Mouse (Mus musculus) G1E (cell line): Measurements from ENCODE around the gene Cpd. TPM values are rescaled to one million over a fixed set of nuclear protein-coding genes. Genes with fewer than 3 reads are reported as not detected.

Source experiments
- ATAC-seq: 2 replicates; pipeline ENCODE4 v1.8.0; 2016; ENCODE audit warnings: mild to moderate bottlenecking; ENCODE audit not compliant: insufficient number of reproducible peaks, poor library complexity, low FRiP score, severe bottlenecking; ENCODE audit errors: extremely low read depth
- DNase-seq: peaks from one replicate; pipeline ENCODE4 v3.0.0; 2012; ENCODE audit warnings: low spot score
- H3K27me3 ChIP-seq: 2 replicates; pipeline ENCODE4 v1.6.1; 2012; ENCODE audit warnings: mild to moderate bottlenecking, low read length, inconsistent platforms; ENCODE audit not compliant: insufficient read depth
- H3K36me3 ChIP-seq: replicated peaks from 2 replicates; pipeline ENCODE3; 2012; ENCODE audit warnings: mild to moderate bottlenecking, inconsistent platforms
- H3K4me1 ChIP-seq: 2 replicates; pipeline ENCODE4 v1.6.1; 2012; ENCODE audit warnings: low read depth, low read length, inconsistent platforms, mixed read lengths; ENCODE audit not compliant: insufficient read depth
- H3K4me3 ChIP-seq: 2 replicates; pipeline ENCODE4 v1.5.1; 2012; ENCODE audit warnings: low read depth, mild to moderate bottlenecking, inconsistent platforms, low read length, moderate library complexity, mixed read lengths
- H3K9me3 ChIP-seq: replicated peaks from 2 replicates; pipeline ENCODE4 v1.6.1; 2012; ENCODE audit warnings: inconsistent platforms
- CTCF ChIP-seq: IDR thresholded peaks from 2 replicates; pipeline ENCODE4 v1.5.1; 2012; ENCODE audit warnings: low read depth, low read length, inconsistent platforms, mixed read lengths
- GATA1 ChIP-seq: IDR thresholded peaks from 2 replicates; pipeline ENCODE4 v1.6.1; 2012; ENCODE audit warnings: borderline replicate concordance, low read length, inconsistent platforms, mixed read lengths
- GATA2 ChIP-seq: IDR thresholded peaks from 2 replicates; pipeline ENCODE4 v1.6.1; 2012; ENCODE audit warnings: low read depth, low read length, inconsistent platforms, borderline replicate concordance
- POLR2AphosphoS5 ChIP-seq: IDR thresholded peaks from 2 replicates; pipeline ENCODE4 v1.6.1; 2012; ENCODE audit warnings: low read depth, low read length, inconsistent platforms; ENCODE audit not compliant: insufficient replicate concordance
- TAL1 ChIP-seq: conservative IDR thresholded peaks from 2 replicates; pipeline ENCODE4 v1.6.1; 2012; ENCODE audit warnings: low read depth, low read length, inconsistent platforms, mixed read lengths
- polyA plus RNA-seq: library from polyadenylated mRNA; stranded (reverse); fragments of >175 nt; gene quantifications from 2 replicates; pipeline ENCODE4 v1.2.3, GENCODE M21; 2012
- total RNA-seq, 2 experiments: library from RNA; stranded (forward) in 1 of 2; stranded (reverse) in 1 of 2; fragments of 200-1000 nt in 1 of 2; fragments of >200 nt in 1 of 2; fragmentation: Nextera tagmentation in 1 of 2; gene quantifications; 2 replicates each; pipeline ENCODE4 v1.2.3; 2014 to 2017

Cpd gene
- total and polyA plus RNA-seq, 3 experiments, result 49.7 to 421 (median 167) TPM

GRCm38 (mm10) chr11:76854475-76855341 is 7.9 kb upstream of the Cpd start:
- Histone ChIP-seq H3K27me3 (peaks cover 3% of the 10 kb centered on the region; the same call in 1 of the 2 replicates), H3K4me1 (peaks cover 31% of the 10 kb centered on the region), H3K4me3 (no peak overlapping the region), H3K9me3 (0 out of 2 replicates have a peak, but pooled peaks cover 5% of the 10 kb centered on the region), H3K36me3 (no peaks in the 10 kb centered on the region)
- ATAC-seq, result no peak
- DNase-seq, result no peak
- TF ChIP-seq GATA2, result no peak
- TF ChIP-seq CTCF, result no peak
- no peak for TF ChIP-seq POLR2AphosphoS5
- TF ChIP-seq TAL1, result no peak
- no peak for TF ChIP-seq GATA1

DNA sequence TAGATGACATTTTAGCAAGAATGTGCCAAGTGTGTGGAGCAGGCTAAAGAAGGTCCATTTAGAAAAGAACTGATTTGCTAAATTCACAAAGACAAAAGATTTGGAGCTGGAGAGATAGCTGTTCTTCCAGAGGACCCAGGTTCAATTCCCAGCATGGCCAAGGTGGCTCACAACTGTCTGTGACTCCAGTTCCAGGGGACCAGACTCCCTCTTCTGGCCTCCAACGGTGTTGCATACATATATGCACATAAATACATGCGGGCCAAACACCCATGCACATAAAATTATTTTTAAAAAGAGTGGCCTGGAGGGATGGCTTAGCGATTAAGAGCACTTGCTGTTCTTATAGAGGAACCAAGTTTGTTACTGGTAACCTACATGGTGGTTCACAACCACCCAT is 4.7 kb upstream of the Cpd start:
- no peak for DNase-seq
- no peaks in the 10 kb centered on the region for H3K27me3 ChIP-seq
- H3K4me1 ChIP-seq, result peaks cover 33% of the 10 kb centered on the region
- no peak for ATAC-seq
- peaks cover 5% of the 10 kb centered on the region; the same call in 1 of the 2 replicates for H3K9me3 ChIP-seq
- H3K36me3 ChIP-seq, result no peaks in the 10 kb centered on the region
- H3K4me3 ChIP-seq, result no peak overlapping the region
- no peak for TF ChIP-seq TAL1

DNA sequence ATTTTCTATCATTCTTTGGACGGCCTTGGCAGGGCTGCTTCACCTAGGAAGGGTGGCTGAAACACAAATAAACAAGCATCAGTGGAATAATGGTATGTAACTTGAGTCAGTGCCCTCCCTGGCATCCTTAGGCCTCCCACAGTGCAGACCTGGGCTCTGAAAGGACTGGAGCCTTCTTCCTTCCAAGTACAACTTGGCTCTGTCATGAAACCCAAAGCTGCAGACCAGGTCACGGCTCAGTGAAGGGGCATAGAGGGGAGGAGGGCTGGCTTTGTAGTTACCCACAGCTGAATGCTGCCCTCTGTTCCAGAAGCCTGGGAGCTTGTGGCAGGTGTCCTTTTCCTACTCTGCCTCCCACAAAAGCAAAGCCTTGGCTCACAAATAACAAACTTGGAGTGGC is 2.8 kb upstream of the Cpd start:
- Histone ChIP-seq H3K36me3 (peaks cover 13% of the 10 kb centered on the region), H3K4me3 (no peak overlapping the region), H3K27me3 (no peaks in the 10 kb centered on the region), H3K9me3 (peaks cover 5% of the 10 kb centered on the region; the same call in 1 of the 2 replicates), H3K4me1 (peaks cover 24% of the 10 kb centered on the region)
- ATAC-seq (no peak), DNase-seq (no peak)
- TF ChIP-seq POLR2AphosphoS5, result no peak
- TF ChIP-seq GATA1, result no peak
- TF ChIP-seq TAL1, result no peak
- no peak for TF ChIP-seq CTCF
- TF ChIP-seq GATA2, result no peak

DNA sequence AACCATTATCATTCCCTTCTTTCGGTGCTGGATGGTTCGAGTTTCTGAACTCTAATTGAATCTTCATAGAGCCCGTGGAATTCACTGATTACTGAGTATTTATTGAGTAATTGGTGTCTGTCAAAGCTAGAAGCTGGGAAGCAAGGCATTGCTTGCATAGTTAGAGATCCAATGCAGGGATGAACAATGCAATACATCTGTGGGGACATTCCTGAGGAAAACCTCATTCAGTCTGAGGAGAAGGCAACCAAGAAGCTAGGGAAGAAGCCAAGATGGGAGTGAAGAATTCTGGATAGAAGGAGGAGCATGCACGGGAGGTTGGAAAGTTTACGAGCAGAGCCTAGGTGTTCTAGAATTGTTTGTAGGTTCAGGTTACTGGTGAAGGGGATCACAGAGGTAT is 1.3 kb upstream of the Cpd start:
- Histone ChIP-seq H3K9me3 (peaks cover 5% of the 10 kb centered on the region; the same call in 1 of the 2 replicates), H3K27me3 (no peaks in the 10 kb centered on the region), H3K4me1 (peaks cover 21% of the 10 kb centered on the region), H3K4me3 (no peak overlapping the region), H3K36me3 (peaks cover 20% of the 10 kb centered on the region)
- TF ChIP-seq GATA1, result no peak
- TF ChIP-seq CTCF, result no peak
- no peak for TF ChIP-seq GATA2
- TF ChIP-seq TAL1, result no peak
- TF ChIP-seq POLR2AphosphoS5, result no peak
- ATAC-seq (no peak), DNase-seq (no peak)

GRCm38 (mm10) chr11:76847354-76847753 is 536 bp upstream of the Cpd start:
- Histone ChIP-seq H3K36me3 (peaks cover 20% of the 10 kb centered on the region), H3K4me3 (peak overlapping the region; percentile 99), H3K4me1 (peaks cover 21% of the 10 kb centered on the region), H3K27me3 (no peaks in the 10 kb centered on the region), H3K9me3 (peaks cover 5% of the 10 kb centered on the region; the same call in 1 of the 2 replicates)
- DNase-seq (no peak), ATAC-seq (no peak)
- TF ChIP-seq CTCF, result no peak
- no peak for TF ChIP-seq TAL1
- no peak for TF ChIP-seq GATA1
- TF ChIP-seq POLR2AphosphoS5, result no peak
- TF ChIP-seq GATA2, result no peak

- peak; percentile 14 for DNase-seq
- H3K4me1 ChIP-seq, result peaks cover 21% of the 10 kb centered on the region
Observed at GRCm38 (mm10) chr11:76846011-76846877, 574 bp downstream of the Cpd start.

More at GRCm38 (mm10) chr11:76846011-76846877, 574 bp downstream of the Cpd start:
- Histone ChIP-seq H3K36me3 (peaks cover 20% of the 10 kb centered on the region), H3K4me3 (peak overlapping the region; percentile 99), H3K9me3 (peaks cover 1% of the 10 kb centered on the region; the same call in 1 of the 2 replicates), H3K27me3 (no peaks in the 10 kb centered on the region)
- ATAC-seq, result no peak
- TF ChIP-seq GATA2 (no peak), CTCF (no peak), POLR2AphosphoS5 (no peak), TAL1 (no peak), GATA1 (no peak)
